ENCODE assay signal across 8 mouse cellular contexts in genomic region chr12:70913429-70913828, GRCm38 (mm10). TPM values are rescaled to one million over a fixed set of nuclear protein-coding genes. Genes with fewer than 3 reads are reported as not detected.
DNase-seq lines count a peak whose midpoint lies in the region; ATAC-seq and TF ChIP-seq lines count a peak whose summit lies in the region.

No protein-coding gene starts in this region.

- TF ChIP-seq CTCF in embryonic fibroblast, embryonic 13.5 days (IDR thresholded peaks at IDR 0.05; ENCODE audit: borderline replicate concordance, insufficient read depth, low read length) = peak; percentile 66; the same call in 1 of the 2 replicates

- WGBS in midbrain, embryonic 10.5 days = 59% methylated on average over 3 of the region's 3 CpGs
- WGBS in midbrain, embryonic 15.5 days = 53% methylated on average over 3 of the region's 3 CpGs
- 52% methylated on average over 3 of the region's 3 CpGs for WGBS in midbrain, embryonic 16.5 days

- no peak for TF ChIP-seq POLR2A in embryonic fibroblast, embryonic 13.5 days (IDR thresholded peaks at IDR 0.05; ENCODE audit: low read depth, low read length)

- 0 out of 2 replicates have a peak, but pooled peaks cover 3% of the 10 kb centered on the region for H3K27me3 ChIP-seq in midbrain, embryonic 10.5 days (ENCODE audit: low read depth, poor library complexity, severe bottlenecking)
- no peaks in the 10 kb centered on the region for H3K27me3 ChIP-seq in midbrain, embryonic 15.5 days (replicated peaks)
- no peaks in the 10 kb centered on the region for H3K27me3 ChIP-seq in midbrain, embryonic 16.5 days (ENCODE audit: control insufficient read depth, insufficient read depth, low read depth, low read length)

- H3K27ac ChIP-seq in midbrain, embryonic 10.5 days (replicated peaks) = no peak overlapping the region
- H3K27ac ChIP-seq in midbrain, embryonic 15.5 days = no peak overlapping the region
- H3K27ac ChIP-seq in embryonic fibroblast, embryonic 13.5 days (ENCODE audit: insufficient read depth, low read length) = no peak overlapping the region
- H3K27ac ChIP-seq in midbrain, embryonic 16.5 days (ENCODE audit: low read length) = no peak overlapping the region

- H3K4me1 ChIP-seq in midbrain, embryonic 10.5 days = peaks cover 16% of the 10 kb centered on the region
- H3K4me1 ChIP-seq in midbrain, embryonic 15.5 days = peaks cover 12% of the 10 kb centered on the region; the same call in 1 of the 2 replicates
- peaks cover 6% of the 10 kb centered on the region for H3K4me1 ChIP-seq in embryonic fibroblast, embryonic 13.5 days (ENCODE audit: control insufficient read depth, insufficient read depth, low read length)
- peaks cover 2% of the 10 kb centered on the region; the same call in 1 of the 2 replicates for H3K4me1 ChIP-seq in midbrain, embryonic 16.5 days (ENCODE audit: control insufficient read depth, insufficient read depth, low read length)

- no peak overlapping the region for H3K4me3 ChIP-seq in midbrain, embryonic 10.5 days
- H3K4me3 ChIP-seq in midbrain, embryonic 15.5 days = no peak overlapping the region
- H3K4me3 ChIP-seq in embryonic fibroblast, embryonic 13.5 days (ENCODE audit: insufficient read depth, low read length) = no peak overlapping the region
- no peak overlapping the region for H3K4me3 ChIP-seq in midbrain, embryonic 16.5 days (ENCODE audit: low read depth, low read length)

- no peak overlapping the region for H3K4me2 ChIP-seq in midbrain, embryonic 15.5 days
- no peak overlapping the region for H3K4me2 ChIP-seq in midbrain, embryonic 16.5 days (ENCODE audit: low read length)

- ATAC-seq in midbrain, embryonic 15.5 days (replicated peaks) = no peak
- ATAC-seq in midbrain, embryonic 16.5 days = no peak

- H3K9me3 ChIP-seq in midbrain, embryonic 10.5 days (replicated peaks) = no peaks in the 10 kb centered on the region
- no peaks in the 10 kb centered on the region for H3K9me3 ChIP-seq in midbrain, embryonic 15.5 days
- H3K9me3 ChIP-seq in midbrain, embryonic 16.5 days (replicated peaks; ENCODE audit: control insufficient read depth, low read length, poor library complexity, severe bottlenecking) = no peaks in the 10 kb centered on the region

- DNase-seq in midbrain, embryonic 10.5 days (ENCODE audit: low spot score) = peak; percentile 43
- peak; percentile 78 for DNase-seq in R1 (ENCODE audit: low read depth, low spot score)
- peak; percentile 70 to 89 for DNase-seq in kidney, postnatal 36 days
- DNase-seq in lung, postnatal 14 days = peak; percentile 85
- DNase-seq in spleen, postnatal 4 days (ENCODE audit: low spot score in 2 of 2) = peak; percentile 82 to 92

- no peaks in the 10 kb centered on the region for H3K36me3 ChIP-seq in midbrain, embryonic 10.5 days
- no peaks in the 10 kb centered on the region for H3K36me3 ChIP-seq in midbrain, embryonic 15.5 days (replicated peaks)
- H3K36me3 ChIP-seq in midbrain, embryonic 16.5 days (ENCODE audit: control insufficient read depth, insufficient read depth, low read length) = no peaks in the 10 kb centered on the region

- H3K9ac ChIP-seq in midbrain, embryonic 15.5 days = no peak overlapping the region
- no peak overlapping the region for H3K9ac ChIP-seq in midbrain, embryonic 16.5 days (ENCODE audit: low read depth, low read length)

RNA-seq across cellular contexts. Expression of gene Actr10, which starts 24.2 kb away (rescaled TPM):
- 225 and 228 TPM in 2 replicates for polyA plus RNA-seq in midbrain, embryonic 10.5 days (2016; fragmentation: Nextera tagmentation; extraction: Ambion mirVana)
- 180 and 195 TPM in 2 replicates for polyA plus RNA-seq in midbrain, embryonic 15.5 days (2015; fragmentation: Nextera tagmentation; extraction: Ambion mirVana)
- polyA plus RNA-seq in embryonic fibroblast, embryonic 13.5 days (2011; ENCODE audit: insufficient read length, low read depth, missing spikeins) = 230 and 238 TPM in 2 replicates
- 180 and 188 TPM in 2 replicates for polyA plus RNA-seq in midbrain, embryonic 16.5 days (2015; fragmentation: Nextera tagmentation; extraction: Ambion mirVana)
